Mouse (Mus musculus): ENCODE measurements at regions not wholly inside any gene's neighbourhood (a gene's known extent, or its start where the extent isn't known, plus 50 kb on each side); places are given as distances from the start of the nearest gene placed in this dataset.
"Not testable (repeated sequence)": the region's sequence is repeated elsewhere in the genome, so short reads cannot be mapped to it uniquely, and the experiment has no call there.

DNA sequence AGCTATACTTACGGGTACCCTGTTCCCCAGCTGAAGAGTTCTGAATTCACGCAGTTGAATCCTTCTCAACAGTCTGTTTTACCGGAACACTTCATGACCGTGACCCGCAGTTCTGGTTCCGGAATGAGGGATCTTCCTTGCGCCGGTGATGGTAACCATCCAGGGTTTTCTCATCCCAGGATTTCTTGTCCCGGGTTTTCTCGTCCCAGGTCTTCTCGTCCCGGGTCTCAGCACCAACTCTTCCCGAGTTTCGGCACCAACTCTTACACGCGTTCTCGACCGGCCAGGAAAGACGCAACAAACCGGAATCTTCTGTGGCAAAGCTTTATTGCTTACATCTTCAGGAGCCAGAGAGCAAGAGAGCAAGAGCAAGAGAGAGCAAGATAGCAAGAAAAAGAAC lies 147.5 kb upstream of the Peli2 start:
- POLR2A ChIA-PET, CTCF ChIA-PET: not testable (repeated sequence)

DNA sequence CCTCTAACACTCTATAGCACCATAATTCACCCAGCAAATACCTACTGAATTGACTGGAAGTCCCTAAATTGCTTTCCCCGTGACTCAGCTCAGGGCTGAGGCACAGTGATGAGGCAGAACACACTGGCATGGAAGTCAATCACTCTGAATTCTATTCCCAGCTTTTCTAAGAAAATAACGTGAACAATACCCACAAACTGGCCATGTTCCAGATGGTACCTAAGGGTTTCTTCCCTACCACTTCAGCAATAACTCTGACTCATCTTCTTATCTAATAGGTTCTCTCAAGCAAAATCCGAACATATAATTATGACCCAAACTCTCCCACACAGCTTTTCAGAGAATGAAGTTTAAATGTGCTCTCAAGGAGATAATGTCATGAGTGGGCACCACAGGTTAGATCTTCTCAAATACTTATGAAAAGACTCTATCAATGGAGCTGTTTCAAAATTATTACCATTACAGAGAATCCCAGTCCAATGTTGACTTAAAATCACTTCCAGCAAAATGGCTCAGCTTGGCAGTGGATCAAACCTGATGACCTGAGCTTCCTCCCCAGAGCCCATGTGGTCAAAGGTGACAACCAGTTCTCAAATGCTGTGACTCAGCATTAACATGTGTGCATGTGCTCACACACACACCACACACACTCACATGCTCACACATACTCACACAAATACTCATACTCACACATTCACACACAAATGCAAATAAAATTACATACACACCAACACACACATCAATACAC lies 137.5 kb upstream of the Peli2 start:
- ChIA-PET POLR2A (no interaction called here), CTCF (no interaction called here)

DNA sequence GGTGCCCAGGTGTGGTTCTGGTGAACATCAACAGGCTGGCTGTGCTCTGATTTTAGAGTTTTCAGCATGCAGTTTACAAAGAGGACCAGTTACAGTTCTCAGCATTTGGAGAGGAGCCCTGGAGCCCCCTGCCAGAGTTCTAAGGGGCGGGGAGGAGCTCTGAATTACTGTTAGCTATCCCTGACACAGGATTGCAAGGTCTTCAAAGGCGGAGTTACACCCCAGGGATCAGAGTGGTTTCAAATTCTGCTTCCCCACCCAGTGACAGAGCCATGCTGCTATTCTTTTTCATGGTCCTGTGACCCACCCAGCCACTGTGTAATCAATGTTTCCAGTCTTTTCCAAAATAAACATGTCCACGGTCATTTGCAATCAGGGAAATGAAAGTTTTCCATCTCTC lies 134.1 kb upstream of the Peli2 start:
- ChIA-PET CTCF (no interaction called here), POLR2A (interaction anchor here in 1 of 4 experiments (1.0 to 1.3 kb wide), 2 partner anchors 10 to 85 kb away, joined by 4 to 6 read pairs; no protein-coding TSS in a partner anchor)

DNA sequence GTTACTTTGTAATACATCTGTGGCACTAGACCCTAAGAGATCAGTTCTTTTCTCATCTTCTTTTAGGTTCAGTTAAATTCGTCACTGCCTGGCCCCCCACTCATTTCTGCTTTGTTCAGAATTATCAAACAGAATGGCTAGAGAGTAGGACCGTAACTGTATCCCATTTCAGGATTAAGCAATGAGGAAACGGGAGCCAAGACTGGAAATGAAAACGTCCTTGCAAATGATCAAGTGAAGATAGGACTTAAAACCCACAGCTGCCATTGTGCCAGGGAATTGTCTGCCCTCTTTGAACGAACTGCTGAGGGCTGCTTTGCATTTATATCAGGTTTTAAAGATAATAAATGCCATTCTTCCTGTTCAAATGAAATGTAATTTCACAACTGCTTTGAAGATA lies 133.7 kb upstream of the Peli2 start:
- ChIA-PET POLR2A (interaction anchor here in 1 of 4 experiments (1.3 kb wide), 1 partner anchor 10 kb away, joined by 6 read pairs; no protein-coding TSS in a partner anchor), CTCF (no interaction called here)

DNA sequence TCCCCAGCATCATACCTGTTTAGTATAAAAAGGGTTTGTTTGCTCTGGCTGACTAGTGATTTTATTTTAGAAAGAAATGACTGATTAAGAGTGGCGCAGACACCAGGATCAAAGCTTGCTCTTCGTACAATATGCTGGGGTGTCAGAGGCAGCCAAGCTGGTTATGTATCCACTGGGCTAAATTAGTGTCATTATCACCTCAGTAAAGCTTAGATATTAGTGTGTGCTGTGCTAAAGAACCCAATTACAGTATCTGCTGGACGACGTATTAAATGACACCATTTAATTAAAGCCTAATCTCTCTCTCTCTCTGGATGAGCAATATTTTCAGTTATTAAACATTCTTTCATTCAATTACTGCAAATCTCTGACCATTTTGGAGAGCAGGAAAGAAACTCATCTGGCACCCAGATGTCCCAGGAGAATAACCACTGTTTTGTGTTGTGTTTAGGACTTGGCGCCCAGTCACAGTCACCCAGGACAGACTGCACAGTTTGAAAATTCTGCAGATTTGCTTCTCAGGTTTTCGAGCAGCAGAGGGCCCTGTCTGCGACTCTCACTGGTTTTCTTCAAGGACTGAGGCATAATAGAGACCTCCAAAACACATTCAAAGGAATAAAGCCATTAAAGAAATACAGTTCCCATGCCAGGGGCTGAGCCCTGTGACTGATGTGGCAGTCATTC lies 133.1 kb upstream of the Peli2 start:
- ChIA-PET POLR2A (no interaction called here), CTCF (interaction anchor here in 1 of 4 experiments (0.6 kb wide), 1 partner anchor 390 kb away, joined by 3 read pairs; no protein-coding TSS in a partner anchor)

DNA sequence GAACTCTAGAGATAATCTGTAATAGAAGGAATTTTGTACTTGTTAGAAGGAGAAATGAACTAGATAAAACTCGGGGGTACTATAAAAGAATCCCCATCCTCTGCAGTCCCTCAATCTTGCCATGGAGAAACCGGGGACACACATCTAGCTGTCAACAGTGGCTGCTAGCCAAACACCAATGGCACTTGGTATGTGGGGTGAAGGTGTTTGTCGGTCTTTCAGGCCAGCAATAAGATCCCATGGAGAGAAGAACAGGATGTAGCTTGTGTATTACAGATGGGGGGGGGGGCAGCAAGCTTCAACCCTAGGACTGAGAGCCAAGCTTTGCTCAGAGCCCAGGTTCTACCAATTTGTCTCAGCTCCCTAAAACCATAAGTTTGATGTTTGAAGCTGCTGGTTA lies 132.5 kb upstream of the Peli2 start:
- CTCF ChIA-PET: interaction anchor here in 1 of 4 experiments (0.6 kb wide), 1 partner anchor 390 kb away, joined by 3 read pairs; no protein-coding TSS in a partner anchor
- POLR2A ChIA-PET: no interaction called here

DNA sequence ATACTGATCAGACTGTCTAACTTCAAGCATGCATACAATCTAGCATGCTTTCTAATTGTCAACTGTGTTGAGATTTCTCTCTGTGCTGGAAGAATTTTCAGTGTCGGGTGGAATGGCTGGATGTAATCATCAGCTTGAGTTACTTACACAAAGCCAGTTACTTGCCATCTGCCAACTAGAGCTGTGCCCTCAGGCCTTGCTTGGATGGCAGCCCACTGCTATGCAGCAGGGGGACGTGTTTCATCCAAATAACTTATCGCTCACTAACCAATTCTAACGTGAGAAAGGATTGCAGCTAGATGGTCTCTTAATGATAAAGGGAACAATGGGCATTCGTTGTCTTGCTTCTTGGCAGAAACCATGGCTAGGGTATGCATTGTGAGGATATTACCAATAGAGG lies 131.3 kb upstream of the Peli2 start:
- ChIA-PET POLR2A (no interaction called here), CTCF (no interaction called here)

DNA sequence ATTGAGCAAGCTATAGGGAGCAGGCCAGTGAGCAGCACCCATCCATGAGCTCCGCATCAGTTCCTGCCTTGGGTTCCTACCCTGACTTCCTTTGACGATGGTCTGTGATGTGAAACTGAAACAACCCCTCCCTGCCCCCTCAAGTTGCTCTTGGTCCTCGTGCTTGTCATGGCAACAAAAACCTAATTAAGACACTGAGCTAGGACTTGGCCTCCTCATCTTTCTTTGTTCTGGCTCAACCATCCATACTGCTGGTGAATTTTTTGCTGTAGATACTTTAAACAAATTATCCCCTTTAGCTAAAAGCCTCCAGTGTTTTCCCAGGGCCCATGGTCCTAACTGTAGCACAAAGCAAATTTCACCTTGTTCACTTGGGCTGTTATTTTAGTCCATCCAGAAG lies 129.9 kb upstream of the Peli2 start:
- POLR2A ChIA-PET: no interaction called here

DNA sequence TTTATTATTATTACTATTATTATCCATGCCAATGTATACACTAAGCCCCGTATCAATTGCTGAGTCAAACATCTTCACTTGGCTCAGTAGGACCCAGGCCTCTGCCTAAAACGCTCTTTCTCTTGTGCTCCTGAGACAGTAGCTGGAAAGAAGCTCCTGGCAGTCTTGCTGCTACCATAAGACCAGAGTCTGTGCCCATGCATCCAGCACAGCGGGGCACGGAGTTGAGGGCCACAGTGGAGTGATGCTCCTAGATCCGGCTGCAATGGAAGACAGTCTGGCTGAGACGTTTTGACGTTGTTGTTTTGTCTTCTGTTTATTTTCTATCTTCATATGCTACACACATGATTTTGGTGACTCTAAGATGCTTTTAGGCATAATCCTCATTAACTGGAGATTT lies 129.1 kb upstream of the Peli2 start:
- ChIA-PET POLR2A (no interaction called here), CTCF (no interaction called here)

More for the DNA sequence above, 129.9 kb upstream of the Peli2 start:
- CTCF ChIA-PET: no interaction called here

DNA sequence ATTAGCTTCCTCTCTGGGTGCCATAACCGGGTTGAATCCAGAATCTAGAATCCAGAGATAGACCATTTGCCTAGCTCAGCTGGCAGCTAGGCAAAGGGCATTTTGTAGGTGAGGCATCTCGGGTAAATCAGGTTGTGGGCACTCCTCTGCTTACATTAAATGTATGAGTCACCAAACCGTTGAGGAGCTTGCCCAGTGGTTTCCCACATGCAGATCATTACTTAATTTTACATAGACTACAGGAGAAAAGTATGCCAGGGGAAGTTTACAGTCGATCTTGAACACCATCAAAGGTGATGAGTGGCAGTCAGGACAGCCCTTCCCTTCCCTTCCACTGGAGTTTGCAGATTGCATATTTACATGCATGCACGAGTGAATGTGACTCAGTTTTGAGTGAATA lies 128.5 kb upstream of the Peli2 start:
- ChIA-PET POLR2A (no interaction called here), CTCF (no interaction called here)

DNA sequence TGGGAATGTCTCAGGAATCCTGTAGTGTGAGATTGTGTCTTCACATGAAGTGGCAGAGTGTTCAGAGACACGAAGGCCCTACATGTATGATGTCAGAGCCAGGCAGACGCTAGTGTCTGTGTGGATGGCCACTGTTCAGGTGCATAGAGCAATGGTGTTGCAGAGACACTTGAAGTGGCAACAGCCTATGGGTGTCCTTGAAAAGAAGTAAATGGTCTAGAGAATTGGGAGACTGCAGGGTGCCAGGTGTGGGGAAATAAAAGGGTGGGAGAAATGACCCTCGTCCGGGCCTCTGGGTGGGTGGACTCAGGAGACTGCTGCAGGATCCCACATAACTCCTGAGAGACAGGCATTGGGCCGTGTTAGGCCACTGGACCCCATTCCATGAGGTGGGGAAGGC lies 127.8 kb upstream of the Peli2 start:
- ChIA-PET POLR2A (no interaction called here), CTCF (no interaction called here)

DNA sequence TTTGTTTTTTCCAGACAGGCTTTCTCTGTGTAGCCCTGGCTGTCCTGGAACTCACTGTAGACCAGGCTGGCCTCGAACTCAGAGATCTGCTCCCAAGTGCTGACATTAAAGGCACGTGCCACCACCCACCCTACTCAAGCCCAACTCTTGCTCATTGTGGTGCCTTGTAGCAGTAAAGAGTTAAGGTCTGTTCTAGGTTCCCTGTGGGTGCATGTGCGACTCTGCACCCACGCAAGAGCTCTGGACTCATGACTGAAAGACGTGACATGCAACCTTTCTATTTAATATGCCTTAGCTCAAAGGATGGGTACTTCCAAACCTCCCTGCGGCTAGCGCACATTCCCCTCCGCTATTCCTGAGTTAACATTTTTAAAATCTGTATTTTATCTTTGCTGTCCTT lies 121.7 kb upstream of the Peli2 start:
- CTCF ChIA-PET: no interaction called here
- POLR2A ChIA-PET: no interaction called here

DNA sequence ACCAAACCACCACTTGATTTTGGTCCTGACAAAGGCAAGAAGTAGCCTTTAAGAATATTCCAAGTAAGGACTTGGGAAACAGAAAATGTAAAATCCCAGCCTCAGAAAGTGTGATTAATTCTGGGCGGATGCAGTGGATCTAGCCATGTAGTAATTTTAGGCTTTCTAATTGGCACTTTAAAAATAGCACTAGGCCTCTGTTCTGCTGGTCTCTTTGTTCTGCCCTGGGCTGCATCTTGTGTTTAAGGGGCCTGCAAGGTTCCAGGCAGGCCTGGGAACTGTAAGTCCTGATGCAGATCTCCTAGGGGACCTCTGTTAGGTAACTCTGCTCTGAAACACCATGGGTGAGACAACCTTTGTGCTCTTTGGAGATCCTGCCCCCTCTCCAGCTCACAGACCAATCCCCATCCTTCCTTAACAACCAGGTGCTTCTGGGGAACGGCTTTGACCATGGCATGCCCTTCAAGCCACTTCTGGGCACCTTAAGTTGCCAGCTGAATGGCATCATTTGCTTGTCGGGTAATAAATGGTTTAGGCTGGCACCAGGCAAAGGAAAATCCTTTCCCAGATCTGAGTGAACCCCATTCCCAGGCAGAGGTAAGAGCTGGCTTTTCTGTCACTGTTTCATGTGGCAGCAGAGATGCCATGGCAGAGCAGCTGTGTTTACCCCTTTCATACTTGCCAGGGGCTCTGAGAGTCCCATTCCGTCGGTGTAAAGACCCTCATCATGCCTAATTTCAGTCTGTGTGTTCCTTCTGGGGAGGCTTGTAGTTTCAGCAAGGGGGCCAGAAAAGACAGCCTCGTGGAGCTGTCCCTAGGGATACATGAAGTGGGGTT lies 115.3 kb upstream of the Peli2 start:
- POLR2A ChIA-PET: interaction anchor here in 1 of 4 experiments (0.8 kb wide), 1 partner anchor 13 kb away, joined by 3 read pairs; no protein-coding TSS in a partner anchor
- CTCF ChIA-PET: no interaction called here

DNA sequence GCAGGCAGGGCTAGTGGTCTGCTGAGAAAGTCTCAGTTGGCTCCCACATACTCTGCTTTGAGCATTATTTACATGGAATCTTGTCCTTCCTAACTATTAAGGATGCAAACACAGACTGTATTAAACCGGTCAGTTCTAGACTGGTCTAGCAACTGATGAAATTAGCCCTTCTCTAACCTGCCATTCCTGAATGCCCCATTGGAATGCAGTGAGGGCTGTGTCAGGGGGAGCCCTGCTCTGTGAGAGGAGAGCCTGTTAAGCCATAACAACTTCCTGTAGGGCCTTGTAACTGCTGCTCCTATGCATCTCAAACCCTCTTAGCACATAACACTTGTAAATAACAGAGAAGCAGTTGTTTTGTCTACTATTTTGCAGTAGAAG lies 114.7 kb upstream of the Peli2 start:
- CTCF ChIA-PET: no interaction called here

DNA sequence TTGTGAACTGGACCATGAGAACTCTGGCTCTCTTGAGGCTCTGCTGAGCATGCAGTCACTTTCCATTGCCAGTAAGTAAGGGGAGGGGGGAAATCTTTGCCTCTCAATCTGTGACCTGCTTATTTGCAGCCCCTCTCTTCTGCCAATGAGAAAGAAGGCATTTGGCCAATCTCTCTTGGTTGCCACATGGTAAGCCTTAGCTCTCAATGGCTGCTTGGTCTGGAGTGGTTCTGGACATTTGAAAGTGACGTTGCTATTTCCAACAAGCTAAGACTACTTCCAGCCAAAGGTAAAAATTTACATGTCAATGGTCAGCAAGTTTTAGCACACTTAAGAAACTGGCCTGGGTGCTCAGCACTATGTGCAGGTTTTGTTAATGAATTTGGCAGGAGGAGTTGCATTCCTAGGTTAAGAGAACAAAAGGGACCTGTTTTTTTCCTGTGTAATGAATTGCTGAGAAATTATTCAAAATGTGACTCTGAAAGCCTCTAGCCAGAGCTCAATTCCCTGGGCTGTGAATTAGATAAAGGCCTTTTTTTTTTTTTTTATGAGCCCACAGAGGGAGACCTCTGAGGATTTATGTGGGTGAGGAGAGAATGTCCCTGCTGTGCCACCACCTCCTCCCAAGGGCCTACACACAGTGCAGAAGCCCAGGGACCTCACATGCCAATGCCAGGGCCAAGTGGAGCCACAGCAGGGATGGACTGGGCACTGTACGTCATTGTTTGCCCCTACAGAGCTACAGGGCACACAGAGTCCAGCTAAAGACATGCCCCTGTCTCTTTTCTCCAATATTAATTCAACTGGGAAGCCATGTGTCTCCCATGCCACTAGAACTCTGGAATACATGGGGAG lies 108.0 kb upstream of the Peli2 start:
- CTCF ChIA-PET: interaction anchor here in 2 of 4 experiments (0.6 to 0.7 kb wide), 2 partner anchors 107 to 326 kb away, joined by 3 read pairs; no protein-coding TSS in a partner anchor
- POLR2A ChIA-PET: interaction anchor here in 3 of 4 experiments (0.5 to 1.5 kb wide), 9 partner anchors 10 to 440 kb away, joined by 3 to 8 read pairs (median 4); no protein-coding TSS in a partner anchor

More for the DNA sequence above, 114.7 kb upstream of the Peli2 start:
- POLR2A ChIA-PET: no interaction called here

DNA sequence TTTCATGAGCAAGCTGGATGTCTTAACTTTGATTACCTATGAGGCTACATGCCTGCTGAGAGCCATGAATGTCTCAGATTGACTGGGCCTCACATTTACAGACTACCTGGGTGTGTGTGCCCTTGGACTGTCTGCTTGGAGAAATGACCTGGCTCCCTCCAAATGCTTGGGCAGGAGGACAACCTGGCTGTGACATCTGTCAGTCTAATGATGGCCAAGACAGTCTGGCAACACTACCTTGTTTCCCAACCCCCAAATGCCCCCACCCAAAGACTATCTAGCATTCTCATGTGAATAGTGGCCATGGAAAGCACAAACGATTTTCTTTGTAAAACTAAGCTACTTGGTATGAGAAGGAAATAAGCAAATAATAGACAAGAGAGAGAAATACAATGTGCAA lies 107.2 kb upstream of the Peli2 start:
- POLR2A ChIA-PET: interaction anchor here in 2 of 4 experiments (0.6 to 1.5 kb wide), 3 partner anchors 9 to 259 kb away, joined by 3 to 4 read pairs (median 3); no protein-coding TSS in a partner anchor
- CTCF ChIA-PET: no interaction called here

DNA sequence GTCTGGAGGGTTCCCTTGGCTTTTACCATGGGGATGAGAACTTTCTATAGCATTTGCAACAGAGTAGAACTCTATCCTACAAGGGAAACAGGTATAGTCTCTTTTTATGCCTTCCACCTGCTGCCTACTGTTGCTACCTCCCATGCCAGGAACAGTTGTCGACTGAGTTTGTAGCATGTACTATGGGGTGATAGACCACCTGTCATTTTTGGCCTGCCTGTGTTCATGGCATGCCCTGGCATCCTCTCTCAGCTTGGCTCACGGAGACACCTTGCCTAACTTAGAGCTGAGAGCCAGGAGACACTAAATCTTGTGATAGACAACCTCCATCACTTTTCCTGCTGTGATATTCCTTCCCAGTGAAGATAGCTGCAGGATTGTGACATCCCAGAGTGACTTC lies 105.8 kb upstream of the Peli2 start:
- ChIA-PET CTCF (no interaction called here), POLR2A (interaction anchor here in 1 of 4 experiments (0.8 kb wide), 1 partner anchor 631 kb away, joined by 5 read pairs; no protein-coding TSS in a partner anchor)

DNA sequence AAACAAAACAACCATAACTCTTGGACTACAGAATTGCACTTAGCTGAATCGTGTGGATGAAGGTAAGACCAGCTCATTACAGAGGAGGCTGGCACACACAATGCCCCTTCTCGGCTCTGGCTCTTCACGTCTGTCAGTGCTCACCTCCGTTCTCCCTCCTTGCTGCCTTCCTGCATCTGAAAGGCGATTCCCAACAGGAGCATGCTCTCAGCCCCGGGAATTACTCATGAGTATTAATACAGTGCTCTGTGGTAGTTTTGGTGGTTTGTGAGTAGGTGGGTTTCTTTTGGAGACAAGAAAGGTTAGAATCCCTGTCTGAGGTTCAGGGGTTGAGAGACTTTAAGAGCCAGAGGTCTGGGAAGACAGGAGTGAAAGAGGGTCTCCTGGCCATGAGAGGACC lies 102.7 kb upstream of the Peli2 start:
- ChIA-PET CTCF (no interaction called here), POLR2A (interaction anchor here in 2 of 4 experiments (0.7 to 0.8 kb wide), 2 partner anchors 13 to 259 kb away, joined by 3 read pairs; no protein-coding TSS in a partner anchor)

DNA sequence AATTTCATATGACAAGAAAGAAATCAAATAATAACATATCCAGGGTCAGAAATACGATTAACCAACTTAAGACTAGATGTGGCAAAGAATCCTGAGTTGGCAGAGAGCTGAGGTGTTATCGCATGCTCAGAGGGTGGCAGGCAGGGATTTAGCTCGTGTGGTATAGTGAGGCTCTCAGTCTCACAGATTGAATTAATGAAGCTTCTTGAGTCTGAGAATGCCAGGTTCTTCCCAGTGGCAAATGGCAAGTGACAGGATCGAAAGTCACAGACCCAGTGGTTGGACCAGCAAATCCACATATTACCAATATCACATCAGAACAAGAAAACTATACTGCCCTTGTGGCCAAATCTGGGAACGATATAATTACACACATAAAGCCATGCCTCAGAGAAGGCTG lies 101.3 kb upstream of the Peli2 start:
- CTCF ChIA-PET: no interaction called here

More for the DNA sequence above, 101.3 kb upstream of the Peli2 start:
- POLR2A ChIA-PET: interaction anchor here in 1 of 4 experiments (0.6 kb wide), 1 partner anchor 190 kb away, joined by 3 read pairs; no protein-coding TSS in a partner anchor
